Mouse (Mus musculus): Measurements from ENCODE around the gene F8. TPM values are rescaled to one million over a fixed set of nuclear protein-coding genes. Genes with fewer than 3 reads are reported as not detected.
"Not testable (repeated sequence)": the region's sequence is repeated elsewhere in the genome, so short reads cannot be mapped to it uniquely, and the experiment has no call there.

The F8 gene
- total RNA-seq (2021) = 10 to 100 TPM in 1 of 2 experiments, 1 to 10 TPM in 1; 6.9 to 11.3 TPM
- 0.43 and 0.56 TPM in 2 replicates for polyA plus RNA-seq (2012; rRNA removed)
- long read RNA-seq, partial matches to known transcripts = 0 of 1 reads
- long read RNA-seq, other reads (novel, unspliced or antisense) = 1 of 1 reads

DNA sequence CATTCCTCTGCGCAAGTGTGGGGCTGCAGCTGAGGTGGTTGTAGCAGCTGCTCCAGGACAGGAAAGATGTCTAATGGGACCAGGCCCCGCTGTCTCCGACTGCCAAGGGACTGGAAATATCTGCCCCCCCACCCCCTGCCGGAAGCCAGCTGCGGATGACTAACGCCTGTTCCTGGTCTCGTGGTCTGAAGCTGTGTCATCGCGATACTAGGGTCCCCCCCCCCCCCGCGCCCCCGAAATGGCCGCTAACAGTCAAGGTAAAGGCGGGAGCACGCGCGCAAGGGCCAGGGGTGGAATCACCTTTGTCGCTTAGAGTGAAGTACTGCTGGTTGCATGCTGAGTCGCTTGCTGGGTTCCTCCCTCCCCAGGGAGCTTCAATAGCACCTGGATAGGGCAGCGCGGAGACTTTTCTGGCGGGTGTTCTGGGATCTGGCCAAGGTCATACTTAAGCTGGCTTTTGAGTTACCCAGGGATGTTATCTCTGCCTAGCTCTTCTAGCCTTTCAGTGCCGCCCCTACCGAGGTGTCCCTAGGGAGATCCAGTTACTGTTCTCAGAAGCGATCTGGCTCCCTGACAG lies at the start of gene F8, which contains the start of gene Fundc2:
Gene F8, minus strand, starts transcription at position 421 of the 577 bp plus-strand sequence.
Gene Fundc2, plus strand, starts transcription at position 205 of the 577 bp plus-strand sequence.
- peak; percentile 63 for DNase-seq

DNA sequence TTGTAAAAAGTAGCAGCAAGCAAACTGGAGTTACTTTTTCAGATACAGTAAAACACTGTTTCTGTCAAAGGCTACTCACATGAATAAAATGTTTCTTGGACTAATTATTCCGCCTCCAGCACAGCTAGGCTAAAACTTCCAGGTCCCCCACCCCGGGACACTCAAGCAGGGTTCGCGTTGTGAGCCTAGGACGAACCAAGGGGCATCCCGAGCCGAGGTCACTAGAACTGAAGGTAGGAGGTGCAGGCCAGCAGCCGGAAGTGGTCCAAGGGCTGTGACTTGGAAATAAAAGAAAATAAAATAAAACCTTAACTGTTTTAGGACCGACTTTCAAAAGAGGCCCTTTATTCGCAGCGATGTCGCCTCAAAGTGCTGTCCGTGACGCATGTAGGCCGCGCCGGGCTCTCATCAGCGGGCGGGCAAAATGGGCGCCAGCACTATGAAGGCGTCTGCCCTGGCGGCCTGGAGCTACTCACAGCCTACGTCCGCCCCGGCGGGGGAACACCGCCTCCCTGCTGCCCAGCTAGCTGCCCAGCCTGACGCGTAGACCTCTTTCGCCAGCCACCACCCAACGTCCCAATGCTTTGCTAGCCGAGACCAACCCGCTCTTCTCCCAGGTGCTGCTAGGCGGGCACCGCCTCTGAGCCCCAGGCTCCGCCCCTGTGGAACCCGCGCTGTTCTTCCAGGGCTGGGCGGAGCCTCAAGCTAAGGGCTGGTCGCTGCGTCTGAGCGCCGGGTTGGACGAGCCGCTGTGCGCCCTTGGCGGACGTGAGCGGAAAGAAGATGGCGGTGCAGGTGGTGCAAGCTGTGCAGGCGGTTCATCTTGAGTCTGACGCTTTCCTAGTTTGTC lies 33.7 kb upstream of the F8 start, which contains the start of the genes Cmc4, Mtcp1 and Brcc3:
Gene Cmc4, minus strand, starts transcription at position 649 of the 850 bp plus-strand sequence.
Gene Mtcp1, minus strand, starts transcription at position 653 of the 850 bp plus-strand sequence.
Gene Brcc3, plus strand, starts transcription at position 693 of the 850 bp plus-strand sequence.
- DNase-seq = peak; percentile 94

DNA sequence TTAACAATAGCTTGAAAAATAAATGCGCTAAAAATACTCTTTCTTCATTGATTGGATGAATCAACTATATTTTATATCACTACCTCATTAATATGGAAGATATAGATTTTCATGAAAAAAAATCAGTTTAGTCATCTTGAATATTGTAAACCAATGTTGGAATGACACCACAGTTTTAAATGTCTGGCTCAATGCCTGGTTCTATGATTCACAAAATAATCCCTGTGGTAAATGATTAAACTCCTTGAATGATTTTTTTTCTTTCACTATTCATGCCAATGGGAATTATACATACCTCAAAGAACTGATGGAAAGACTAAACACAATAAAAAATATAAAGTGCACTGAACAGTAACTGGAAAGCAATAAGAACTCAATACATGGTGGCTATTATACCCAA lies 27.3 kb upstream of the F8 start:
- DNase-seq = no peak

DNA sequence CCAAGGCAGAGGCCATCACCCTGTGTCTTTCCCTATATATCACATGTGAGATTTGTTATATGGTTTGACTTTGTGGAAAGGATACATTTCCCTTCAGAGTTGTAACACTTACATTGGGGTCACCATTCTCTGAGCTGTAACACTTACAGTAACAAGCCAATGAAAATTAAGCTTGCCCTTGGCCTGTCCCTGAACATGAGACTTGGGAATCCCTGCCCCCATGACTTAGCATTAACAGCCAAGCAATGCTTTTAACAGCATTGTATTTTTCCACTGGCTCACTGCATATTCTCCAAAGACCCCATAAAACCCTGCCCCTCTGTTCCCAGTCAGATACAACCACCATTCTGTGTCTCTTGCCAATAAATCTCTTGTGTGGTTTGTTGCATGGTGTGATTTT lies 20.9 kb upstream of the F8 start:
- DNase-seq = no peak

DNA sequence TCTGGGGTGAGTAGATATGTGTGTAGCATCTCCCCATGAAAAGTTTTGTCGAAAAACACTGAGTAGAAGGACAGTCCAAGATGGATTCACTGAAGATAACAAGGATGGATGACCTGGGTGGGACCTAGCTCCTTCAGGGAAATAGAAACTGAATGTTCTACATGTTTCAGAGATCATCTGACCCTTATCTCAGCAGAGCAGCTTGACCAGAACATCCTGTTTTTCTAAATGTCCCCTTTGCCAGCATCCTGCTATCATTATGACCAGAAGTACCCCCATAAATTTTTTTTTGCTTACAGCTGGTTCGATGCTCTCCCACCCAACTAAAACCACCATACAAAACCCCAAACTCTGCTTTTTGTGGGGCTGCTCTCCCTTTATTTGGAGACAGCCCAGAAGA lies 20.3 kb upstream of the F8 start:
- DNase-seq = peak; percentile 10

DNA sequence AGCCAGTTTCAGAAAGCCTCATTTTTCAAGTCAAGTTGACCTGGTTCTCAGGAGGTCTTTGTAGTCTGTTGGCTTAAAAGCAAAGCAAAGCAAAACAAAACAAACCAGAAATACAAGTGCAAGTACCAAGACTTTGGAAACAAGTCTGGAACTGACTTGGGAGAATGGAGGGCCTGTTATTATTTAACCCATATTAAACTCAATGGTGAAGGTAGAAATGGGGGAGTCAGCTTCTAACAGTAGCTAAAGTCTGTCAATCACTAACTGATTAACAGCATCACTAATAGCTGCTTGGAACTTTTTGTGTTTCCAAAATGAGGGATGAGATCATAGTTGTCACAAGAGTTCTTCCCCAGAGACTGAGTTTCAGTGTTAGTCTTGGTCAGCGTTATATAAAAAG lies 17.1 kb upstream of the F8 start:
- no peak for DNase-seq

DNA sequence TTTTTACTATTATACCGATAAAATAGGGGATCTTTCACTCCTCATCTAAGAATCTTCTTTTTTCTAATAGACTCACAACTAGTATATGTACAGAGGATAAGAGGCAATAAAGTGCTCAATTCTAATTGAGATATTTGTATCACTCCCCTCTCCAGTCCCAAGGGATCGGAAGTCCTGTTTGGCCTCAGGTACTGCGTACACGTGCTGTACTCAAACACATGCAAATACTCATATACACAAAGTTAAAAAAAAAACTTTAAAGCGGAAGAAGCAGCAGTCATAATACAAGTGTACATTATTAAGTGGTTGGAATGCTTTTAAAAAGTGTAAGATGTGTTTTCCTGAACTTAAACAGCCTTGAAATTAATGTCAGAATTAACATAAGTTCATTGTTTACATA lies 716 bp downstream of the F8 start:
- no peak for DNase-seq

DNA sequence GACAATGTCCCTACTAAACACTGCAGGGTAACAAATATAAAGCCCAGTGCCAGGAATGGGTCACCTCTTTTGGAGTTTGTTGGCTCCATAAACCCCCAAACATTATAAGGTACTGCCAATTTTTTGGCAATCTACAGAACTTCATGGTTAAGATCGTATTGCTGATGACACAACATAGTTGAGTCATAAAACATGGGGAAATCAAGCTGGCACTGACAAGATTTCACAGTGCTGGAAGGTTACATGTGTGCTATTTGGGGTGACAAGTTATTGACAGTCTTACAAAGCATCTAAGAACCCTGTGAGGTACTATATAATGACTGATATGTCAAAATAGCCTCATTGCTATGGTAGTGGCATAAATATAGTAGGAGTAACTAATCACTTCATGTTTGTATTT lies 1.2 kb downstream of the F8 start:
- no peak for DNase-seq

DNA sequence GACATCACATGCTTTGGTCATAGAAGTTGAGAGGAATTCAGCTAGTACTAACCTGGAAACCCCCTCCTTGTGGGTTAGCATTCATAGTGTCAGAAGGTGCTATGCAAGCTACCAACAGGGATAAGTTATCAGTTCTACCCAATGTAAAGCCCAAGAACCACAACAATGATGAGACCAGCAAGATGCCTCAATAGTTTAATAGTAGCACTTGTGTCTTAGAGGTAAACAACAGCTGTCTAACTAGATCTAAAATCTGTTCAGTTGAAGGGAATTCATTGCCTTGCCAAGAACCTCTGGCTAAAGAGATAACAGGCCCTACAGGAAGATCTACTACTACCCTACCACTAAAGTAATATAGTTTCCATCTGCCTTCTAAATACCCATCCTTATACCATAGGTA lies 5.6 kb downstream of the F8 start:
- no peak for DNase-seq

DNA sequence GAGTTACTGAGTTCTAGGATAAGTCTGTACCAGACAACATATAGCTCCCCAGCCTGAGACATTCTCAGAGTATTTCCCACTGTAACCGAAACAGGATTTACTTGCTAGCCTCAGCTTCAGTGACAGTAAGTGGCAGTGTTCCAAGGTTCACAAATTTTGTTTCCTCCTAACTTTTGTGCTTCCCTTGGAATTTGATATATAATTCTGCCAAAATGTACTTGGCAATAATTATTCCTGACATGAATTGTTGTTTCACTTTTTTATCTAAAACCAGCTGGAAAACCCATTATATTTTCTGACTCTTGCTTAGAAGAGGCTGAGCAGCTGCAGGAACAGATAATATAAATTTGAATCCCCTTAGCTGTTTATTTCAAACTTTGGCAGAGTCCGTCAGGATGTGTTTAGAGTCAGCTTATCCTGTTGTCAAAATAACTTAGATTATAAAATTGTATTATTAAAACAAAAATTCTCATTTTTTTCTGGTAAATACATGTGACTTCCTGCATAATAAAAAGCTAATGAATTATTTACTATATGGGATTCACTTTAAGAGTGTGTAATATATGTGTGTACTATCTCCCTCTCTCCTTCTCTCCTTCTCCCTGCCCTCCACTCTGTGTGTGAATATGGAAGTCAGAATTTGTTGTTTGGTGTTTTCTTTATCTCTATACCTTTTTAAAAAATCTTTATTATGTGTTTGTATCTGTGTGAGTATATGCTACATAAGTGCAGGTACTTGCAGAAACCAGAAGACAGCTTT lies 9.6 kb downstream of the F8 start:
- DNase-seq = no peak

DNA sequence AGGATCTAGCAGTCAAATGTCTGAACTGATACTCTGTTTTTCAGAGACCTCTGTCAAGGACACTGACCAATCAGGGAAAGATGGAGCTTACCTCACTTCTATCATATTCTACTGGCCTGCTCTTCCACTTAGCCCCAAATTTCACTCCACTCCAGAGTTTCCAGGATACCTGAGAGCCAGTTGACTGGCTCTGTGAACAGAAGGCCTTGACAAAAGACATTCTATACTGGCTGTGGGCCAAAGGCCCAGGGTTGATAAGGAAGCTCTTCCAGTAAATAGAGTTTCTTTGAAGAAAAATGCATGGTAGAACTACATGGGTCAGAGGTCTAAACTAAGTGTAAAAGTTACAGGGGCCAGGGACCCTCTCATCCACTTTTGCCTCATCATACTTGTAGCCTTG lies 12.2 kb downstream of the F8 start:
- peak; percentile 35 for DNase-seq

DNA sequence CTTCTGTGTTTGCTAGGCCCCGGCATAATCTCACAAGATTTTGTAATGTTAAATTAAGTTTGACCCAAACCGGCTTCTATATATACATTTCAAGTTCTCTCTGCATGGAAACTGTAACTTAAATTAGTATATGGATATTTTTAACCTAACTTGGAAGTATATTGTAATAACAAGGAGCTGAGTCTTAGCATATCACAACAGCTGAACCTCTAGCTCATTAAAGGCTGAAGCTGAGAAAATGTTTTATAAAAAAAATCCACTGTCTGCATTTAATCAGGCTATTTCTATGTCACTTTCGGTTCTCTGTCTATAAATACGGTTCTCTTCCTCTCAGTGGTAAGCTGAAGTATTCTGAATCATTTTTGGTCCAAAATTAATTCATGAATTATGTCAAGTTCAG lies 58.9 kb downstream of the F8 start:
- no peak for DNase-seq

DNA sequence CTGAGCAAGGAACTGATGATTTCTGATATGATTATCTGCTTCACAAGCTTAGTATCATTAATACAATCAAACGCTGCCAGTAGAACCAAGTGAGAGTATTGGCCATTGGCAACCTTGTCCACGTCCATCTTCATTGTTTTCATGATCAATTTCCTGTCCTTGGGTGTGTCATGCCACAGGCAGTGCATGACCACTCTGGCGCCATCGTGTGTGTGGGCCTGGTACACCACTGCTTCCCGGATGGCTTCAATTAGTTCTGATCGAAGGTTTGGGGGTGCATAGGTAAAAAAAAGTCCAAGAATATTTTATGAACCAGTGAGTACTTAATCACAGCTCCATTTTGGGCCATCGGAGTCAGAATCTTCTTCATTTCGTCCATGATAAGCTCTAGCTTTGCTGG lies 110.7 kb downstream of the F8 start:
- no peak for DNase-seq

DNA sequence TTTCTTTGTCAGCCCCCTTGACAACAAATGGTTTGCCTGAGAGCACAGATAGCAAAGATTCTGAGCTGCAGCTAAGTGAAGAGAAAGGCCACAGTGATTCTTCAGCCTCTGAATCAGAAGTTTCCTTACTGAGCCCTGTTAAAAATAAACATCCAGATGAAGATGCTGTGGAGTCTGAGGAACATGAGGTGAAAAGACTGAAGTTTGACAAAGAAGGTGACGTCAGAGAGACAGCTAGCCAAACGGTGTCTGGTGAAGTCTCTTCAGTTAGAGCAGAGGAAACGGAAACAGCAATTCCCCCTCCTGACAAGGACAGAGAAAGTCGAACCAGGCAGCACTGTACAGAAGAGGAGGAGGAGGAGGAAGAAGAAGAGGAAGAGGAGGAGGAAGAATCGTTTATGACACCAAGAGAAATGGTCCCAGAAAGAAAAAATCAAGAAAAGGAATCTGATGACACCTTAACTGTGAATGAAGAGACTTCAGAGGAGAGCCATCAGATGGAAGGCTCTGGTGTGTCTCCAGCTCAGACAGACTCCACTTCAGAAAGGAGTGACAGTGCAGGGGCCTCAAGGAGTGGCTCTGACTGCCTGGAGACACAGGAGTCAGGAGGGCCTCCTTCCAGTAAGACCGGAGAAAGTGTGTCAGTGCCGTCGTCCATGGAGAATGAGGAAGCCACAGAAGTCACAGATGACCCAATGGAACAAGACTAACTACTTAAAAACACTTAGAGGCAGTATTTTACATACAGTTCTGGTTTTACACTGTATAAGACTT lies 148.6 kb downstream of the F8 start:
- not testable (repeated sequence) for DNase-seq

DNA sequence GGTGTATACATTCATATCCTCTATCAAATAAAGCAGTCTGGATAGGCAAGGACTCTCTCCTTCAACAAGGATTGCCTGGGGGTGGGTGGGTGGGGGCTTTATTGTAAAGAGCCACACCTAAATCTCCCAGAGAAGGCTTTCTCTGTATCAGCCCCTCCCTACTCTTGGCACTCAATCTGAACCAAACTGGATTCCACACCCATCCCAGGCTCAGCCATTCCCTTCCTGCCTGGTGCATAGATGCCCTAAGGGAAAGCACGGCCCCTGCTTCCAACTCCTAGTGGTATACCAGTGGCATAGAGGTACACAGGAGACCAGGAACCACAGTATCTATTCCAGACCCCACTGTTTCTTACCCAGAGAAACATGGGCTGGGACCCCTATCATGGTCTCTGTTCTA lies 151.0 kb downstream of the F8 start:
- no peak for DNase-seq

DNA sequence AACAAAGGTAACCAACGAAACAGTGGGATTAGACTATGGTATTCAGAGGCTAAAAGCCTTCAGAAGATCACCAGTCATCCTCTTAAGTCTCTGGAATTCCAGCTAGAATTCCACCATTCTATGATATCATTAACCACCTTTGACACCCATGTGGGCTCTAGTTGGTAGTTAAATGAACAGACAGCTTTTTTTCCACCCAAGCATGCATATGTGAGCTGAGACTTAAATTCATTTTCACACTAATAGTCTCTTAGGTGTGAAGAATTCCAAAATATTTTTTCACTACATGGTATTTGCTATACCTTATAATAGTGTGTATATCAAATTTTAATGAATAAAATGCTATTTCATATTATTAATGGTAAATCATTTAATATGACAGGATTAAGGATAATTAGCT lies 218.7 kb downstream of the F8 start, which contains the start of gene Smim9:
Gene Smim9, minus strand, starts transcription at position 101 of the 400 bp plus-strand sequence.
- DNase-seq = no peak

DNA sequence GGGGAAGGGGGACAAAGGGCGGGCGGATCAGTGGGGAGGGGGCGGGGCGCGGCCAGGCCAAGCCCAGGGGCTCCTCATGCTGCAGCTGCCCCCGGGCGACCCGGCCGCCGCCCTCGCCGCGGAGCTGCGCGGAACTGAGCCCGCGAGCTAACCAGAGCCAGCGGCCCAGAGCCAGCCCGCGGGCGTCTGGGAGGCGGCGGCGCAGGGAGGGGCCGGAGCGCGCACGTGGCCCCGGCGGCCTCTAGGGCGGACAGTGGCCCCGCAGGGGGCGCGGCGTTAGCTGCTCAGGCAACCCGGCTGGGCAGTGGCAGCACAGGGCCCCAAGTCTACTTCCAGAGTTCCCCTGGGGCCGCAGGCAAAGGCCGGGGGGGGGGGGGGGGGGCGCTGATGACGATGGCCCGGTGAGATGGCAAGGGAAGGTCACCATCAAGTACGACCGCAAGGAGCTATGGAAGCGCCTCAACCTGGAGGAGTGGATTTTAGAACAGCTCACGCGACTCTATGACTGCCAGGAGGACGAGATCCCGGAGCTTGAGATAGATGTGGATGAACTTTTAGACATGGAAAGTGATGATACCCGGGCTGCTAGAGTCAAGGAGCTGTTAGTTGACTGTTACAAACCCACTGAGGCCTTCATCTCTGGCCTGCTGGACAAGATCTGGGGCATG lies 226.7 kb downstream of the F8 start:
- peak; percentile 55 for DNase-seq

DNA sequence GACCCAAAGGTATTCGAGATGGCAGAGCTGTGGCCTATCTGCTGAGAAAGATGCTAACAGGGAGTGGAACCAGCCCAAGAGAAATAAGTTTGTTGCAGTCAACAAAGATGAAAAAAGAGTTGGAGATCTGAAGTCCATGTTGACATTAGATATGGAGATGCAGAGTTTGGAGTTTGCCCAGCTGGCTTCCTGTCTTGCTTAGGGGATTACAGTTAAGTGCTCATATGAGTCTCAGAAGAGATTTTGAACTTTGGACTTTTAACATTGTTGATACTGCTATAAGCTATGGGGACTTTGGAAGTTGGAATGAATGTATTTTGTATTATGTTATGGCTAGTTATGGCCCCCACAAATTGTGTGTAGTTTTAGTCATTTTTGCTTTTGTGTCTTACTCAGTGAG lies 230.2 kb downstream of the F8 start:
- no peak for DNase-seq

DNA sequence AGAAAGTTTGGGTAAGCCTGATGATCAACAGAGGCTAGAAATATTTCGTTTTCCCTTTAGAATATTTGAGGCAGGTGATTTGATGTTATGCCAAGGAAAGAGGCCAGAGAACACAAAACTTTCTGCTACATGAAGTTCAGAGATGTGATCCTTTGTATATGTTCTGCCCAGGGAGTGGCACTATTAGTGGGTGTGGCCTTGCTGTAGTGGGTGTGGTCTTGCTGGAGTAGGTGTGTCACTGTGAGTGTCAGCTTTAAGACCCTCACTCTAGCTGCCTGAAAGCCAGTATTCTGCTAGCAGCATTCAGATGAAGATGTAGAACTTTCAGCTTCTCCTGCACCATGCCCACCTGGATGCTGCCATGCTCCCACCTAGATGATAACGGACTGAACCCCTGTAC lies 232.1 kb downstream of the F8 start:
- DNase-seq = no peak

DNA sequence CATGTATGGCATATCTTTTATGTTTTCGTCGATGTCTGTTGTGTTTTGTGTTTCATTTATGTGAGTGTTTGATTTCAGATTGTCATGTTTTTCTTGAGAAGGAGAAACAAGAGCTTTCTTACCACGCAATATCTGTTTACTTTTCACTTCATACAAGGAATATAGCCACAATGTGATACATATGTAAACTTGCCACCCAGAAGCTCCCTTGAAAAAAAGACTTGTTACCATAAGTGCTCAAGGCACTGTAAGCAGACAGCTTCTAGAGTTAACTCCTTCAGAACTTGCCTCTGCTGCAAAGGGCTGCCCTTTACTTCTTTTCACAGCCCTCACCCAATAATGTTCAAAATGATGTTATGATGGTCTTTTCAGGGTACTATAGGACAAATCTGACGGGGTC lies 234.0 kb downstream of the F8 start:
- DNase-seq = no peak

DNA sequence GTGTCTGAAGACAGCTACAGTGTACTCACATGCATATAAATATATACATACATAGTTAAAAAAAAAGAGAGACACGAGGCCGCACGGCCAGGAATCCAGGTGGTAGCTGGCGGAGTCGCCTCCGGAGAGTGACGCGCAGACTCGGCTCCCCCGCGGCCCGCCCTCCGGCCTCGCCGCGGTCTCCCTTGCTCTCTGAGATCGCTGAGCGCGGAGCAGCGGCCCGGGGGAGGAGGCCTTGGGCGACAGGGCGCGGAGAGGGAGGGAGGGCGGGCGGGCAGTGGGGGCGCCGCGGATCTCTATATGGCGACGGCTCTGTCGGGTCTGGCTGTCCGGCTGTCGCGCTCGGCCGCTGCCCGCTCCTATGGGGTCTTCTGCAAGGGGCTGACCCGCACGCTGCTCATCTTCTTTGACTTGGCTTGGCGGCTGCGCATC lies 239.3 kb downstream of the F8 start:
- DNase-seq = peak; percentile 35

Data from adrenal gland, adult 2 months (tissue).